Mouse (Mus musculus): ENCODE results near the gene Ash1l.

DNA sequence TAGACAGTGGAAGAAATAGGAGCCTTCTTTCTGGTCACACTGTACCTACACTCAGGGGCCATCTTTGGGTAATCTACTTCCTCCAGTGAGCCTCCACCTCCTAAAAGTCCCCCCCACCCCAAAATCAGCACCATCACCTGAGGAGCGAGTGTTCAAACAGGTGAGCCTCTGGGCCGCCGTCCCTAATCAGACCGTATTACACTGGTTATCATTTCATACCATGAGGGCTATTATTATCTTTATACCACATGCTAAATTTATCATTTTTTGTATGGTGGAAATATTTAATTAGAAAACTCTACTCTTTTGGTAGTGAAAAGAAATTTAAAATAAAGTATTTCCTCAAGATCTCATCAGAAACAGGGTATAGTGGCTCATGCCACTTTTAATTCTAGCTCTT, 6.3 kb upstream of the Ash1l start:
- TF ChIP-seq POLR2A (IDR thresholded peaks at IDR 0.05; ENCODE audit: low read depth, low read length): no peak
- TF ChIP-seq CTCF (IDR thresholded peaks at IDR 0.05; ENCODE audit: extremely low read depth, insufficient read length, insufficient replicate concordance, low read depth, low read length): no peak
